Mouse (Mus musculus) myocyte (in vitro differentiated cells): ENCODE results near the gene St3gal3.

ENCODE experiments used
- CEBPB ChIP-seq: IDR thresholded peaks from 2 replicates; pipeline ENCODE4 v1.6.1; 2011; ENCODE audit warnings: mild to moderate bottlenecking, moderate library complexity; ENCODE audit not compliant: poor library complexity, insufficient read depth, severe bottlenecking
- MYOG ChIP-seq, 3 experiments: IDR thresholded peaks; one replicate each; pipeline ENCODE4 v1.6.1; 2011; ENCODE audit warnings: control low read depth in 2 of 3, low read depth in 2 of 3, mild to moderate bottlenecking in 2 of 3; ENCODE audit not compliant: insufficient read length in 2 of 3, control insufficient read depth in 1 of 3, insufficient read depth in 1 of 3
- POLR2A ChIP-seq: IDR thresholded peaks from one replicate; pipeline ENCODE4 v1.6.1; 2011; ENCODE audit warnings: low read depth, mild to moderate bottlenecking, control low read depth, moderate library complexity; ENCODE audit not compliant: insufficient read length
- REST ChIP-seq: IDR thresholded peaks from one replicate; pipeline ENCODE4 v1.6.1; 2011; ENCODE audit warnings: mild to moderate bottlenecking, control low read depth, moderate library complexity; ENCODE audit not compliant: insufficient read depth, insufficient read length

DNA sequence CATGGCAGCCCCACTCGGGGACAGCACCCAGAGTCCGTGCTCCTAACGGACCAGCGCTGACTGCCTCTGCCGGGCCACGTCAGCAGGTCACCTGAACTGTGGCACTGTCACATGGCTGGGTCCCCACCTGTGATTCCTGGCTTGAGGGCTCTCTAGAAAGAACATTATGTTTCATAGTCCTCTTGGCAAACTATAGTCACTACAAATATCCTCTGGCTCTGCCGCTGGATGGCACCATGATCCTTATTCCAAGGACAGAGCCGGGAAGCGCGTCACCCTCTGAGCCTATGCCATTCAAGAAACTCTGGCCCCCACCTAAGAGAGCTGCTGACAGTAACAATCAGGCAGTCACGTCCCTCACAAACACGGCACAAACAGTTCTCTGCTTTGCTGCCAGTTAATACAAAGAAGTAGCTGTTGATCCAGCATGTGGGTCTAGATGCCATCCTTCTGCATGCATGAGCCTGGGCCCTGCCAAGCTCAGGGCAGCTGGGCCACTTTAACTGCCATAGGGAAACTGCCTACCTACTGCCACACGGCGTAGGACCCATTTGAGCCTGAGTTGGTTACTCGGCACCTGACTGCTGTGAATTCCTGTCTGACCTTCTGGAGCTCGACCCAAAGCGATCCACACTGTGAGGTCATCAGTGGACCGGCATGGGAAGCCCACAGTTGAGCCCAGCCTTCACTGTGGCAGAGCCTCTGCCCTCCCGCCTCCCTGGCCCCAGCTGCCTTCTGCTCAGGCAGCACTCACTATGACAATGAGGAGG lies 13.0 kb upstream of the St3gal3 start:
- TF ChIP-seq POLR2A (no peak), CEBPB (no peak), REST (no peak), MYOG (IDR thresholded peaks at IDR 0.05; ENCODE audit: control insufficient read depth in 1 of 3, insufficient read depth in 1 of 3, insufficient read length in 2 of 3, low read depth in 2 of 3) (no peak)
